Mouse (Mus musculus) embryonic stem cell, embryonic (primary cell): Measurements from ENCODE around the gene Pitpnm2.

Experiments
- CTCF ChIA-PET, 4 experiments: fragments of 300-600 bp in 2 of 4; fragments of 350-600 bp in 2 of 4; sonication (Branson Sonifier 250); formaldehyde crosslinking; loops; one replicate each; lab custom pipeline; 2022; ENCODE audit warnings: inconsistent platforms in 2 of 4; lab: Charles Lee
- POLR2A ChIA-PET, 4 experiments: fragments of 300-600 bp in 2 of 4; fragments of 350-600 bp in 2 of 4; sonication (Branson Sonifier 250); formaldehyde crosslinking; loops; one replicate each; lab custom pipeline; 2022; ENCODE audit warnings: antibody characterized with exemption in 4 of 4, inconsistent platforms in 1 of 4; lab: Charles Lee

Gene Pitpnm2

GRCm38 (mm10) chr5:124115990-124116845 is 133.3 kb downstream of the Pitpnm2 start, which contains the start of gene Arl6ip4:
Gene Arl6ip4 (plus strand): TSS chr5:124116089.
- ChIA-PET POLR2A (interaction anchor here in 3 of 4 experiments (0.6 to 2.0 kb wide), 9 partner anchors 16 to 350 kb away, joined by 3 to 6 read pairs (median 4); partner anchors contain the start of genes 2810006K23Rik (in 3 of the 3), Mphosph9 (in 3 of the 3) and Abcb9 (in 2 of the 3)), CTCF (interaction anchor here in 1 of 4 experiments (0.7 kb wide), 1 partner anchor 84 kb away, joined by 4 read pairs; the partner anchor contains the start of gene Vps37b)

GRCm38 (mm10) chr5:124115531-124115930 is 134.0 kb downstream of the Pitpnm2 start:
- CTCF ChIA-PET: interaction anchor here in 1 of 4 experiments (0.7 kb wide), 1 partner anchor 83 kb away, joined by 4 read pairs; the partner anchor contains the start of gene Vps37b

GRCm38 (mm10) chr5:124114276-124115025 is 135.1 kb downstream of the Pitpnm2 start:
- CTCF ChIA-PET: interaction anchor here in 2 of 4 experiments (0.7 kb wide), 2 partner anchors 114 to 200 kb away, joined by 3 to 4 read pairs; no protein-coding TSS in a partner anchor

More at GRCm38 (mm10) chr5:124115531-124115930, 134.0 kb downstream of the Pitpnm2 start:
- POLR2A ChIA-PET: interaction anchor here in 3 of 4 experiments (0.6 to 2.0 kb wide), 9 partner anchors 15 to 351 kb away, joined by 3 to 6 read pairs (median 4); partner anchors contain the start of genes 2810006K23Rik (in 3 of the 3), Mphosph9 (in 3 of the 3) and Abcb9 (in 2 of the 3)

GRCm38 (mm10) chr5:124113030-124113429 is 136.5 kb downstream of the Pitpnm2 start:
- CTCF ChIA-PET: interaction anchor here in 3 of 4 experiments (0.5 to 3.1 kb wide), 10 partner anchors 11 to 494 kb away, joined by 3 to 13 read pairs (median 3); partner anchors contain the start of gene Abcb9 (in 3 of the 3)
- POLR2A ChIA-PET: interaction anchor here in 3 of 4 experiments (0.6 to 3.0 kb wide), 18 partner anchors 8 to 326 kb away, joined by 3 to 20 read pairs (median 4); partner anchors contain the start of genes Abcb9 (in 3 of the 3), 2810006K23Rik (in 2 of the 3), Mphosph9 (in 2 of the 3) and Ccdc62 (in 1 of the 3)

More at GRCm38 (mm10) chr5:124114276-124115025, 135.1 kb downstream of the Pitpnm2 start:
- POLR2A ChIA-PET: interaction anchor here in 1 of 4 experiments (1.6 kb wide), 1 partner anchor 11 kb away, joined by 6 read pairs; no protein-coding TSS in a partner anchor

- ChIA-PET CTCF (interaction anchor here in 3 of 4 experiments (0.5 to 3.1 kb wide), 8 partner anchors 10 to 494 kb away, joined by 3 to 13 read pairs (median 3); partner anchors contain the start of gene Abcb9 (in 2 of the 3)), POLR2A (interaction anchor here in 3 of 4 experiments (0.6 to 3.0 kb wide), 19 partner anchors 9 to 327 kb away, joined by 3 to 20 read pairs (median 4); partner anchors contain the start of genes Abcb9 (in 3 of the 3), 2810006K23Rik (in 2 of the 3), Mphosph9 (in 2 of the 3) and Ccdc62 (in 1 of the 3))
Observed at GRCm38 (mm10) chr5:124112531-124112930, 137.0 kb downstream of the Pitpnm2 start.

GRCm38 (mm10) chr5:124111742-124112497 is 137.6 kb downstream of the Pitpnm2 start, which contains the start of gene Ogfod2:
Gene Ogfod2 (plus strand): TSS chr5:124112297.
- CTCF ChIA-PET: interaction anchor here in 3 of 4 experiments (0.6 to 3.1 kb wide), 12 partner anchors 9 to 214 kb away, joined by 3 to 13 read pairs (median 4); partner anchors contain the start of gene Abcb9 (in 1 of the 3)
- POLR2A ChIA-PET: interaction anchor here in 3 of 4 experiments (0.6 to 3.0 kb wide), 16 partner anchors 9 to 216 kb away, joined by 3 to 20 read pairs (median 4); partner anchors contain the start of genes Abcb9 (in 3 of the 3), 2810006K23Rik (in 2 of the 3), Mphosph9 (in 2 of the 3) and Ccdc62 (in 1 of the 3)

GRCm38 (mm10) chr5:124111077-124111741 is 138.4 kb downstream of the Pitpnm2 start:
- ChIA-PET CTCF (interaction anchor here in 3 of 4 experiments (0.6 to 3.1 kb wide), 13 partner anchors 9 to 214 kb away, joined by 3 to 13 read pairs (median 5); partner anchors contain the start of genes Abcb9 (in 1 of the 3) and Vps37b (in 1 of the 3)), POLR2A (interaction anchor here (0.5 to 3.0 kb wide), 15 partner anchors 9 to 241 kb away, joined by 3 to 20 read pairs (median 5); partner anchors contain the start of genes Abcb9 (in 3 of the 4), 2810006K23Rik (in 1 of the 4) and Mphosph9 (in 1 of the 4))

GRCm38 (mm10) chr5:124103552-124103951 is 146.0 kb downstream of the Pitpnm2 start:
- ChIA-PET POLR2A (interaction anchor here in 3 of 4 experiments (0.5 to 2.4 kb wide), 4 partner anchors 8 to 72 kb away, joined by 3 to 9 read pairs (median 4); partner anchors contain the start of gene Abcb9 (in 1 of the 3)), CTCF (no interaction called here)

GRCm38 (mm10) chr5:124103020-124103419 is 146.5 kb downstream of the Pitpnm2 start:
- ChIA-PET POLR2A (interaction anchor here in 3 of 4 experiments (0.5 to 2.4 kb wide), 4 partner anchors 8 to 72 kb away, joined by 3 to 9 read pairs (median 6); no protein-coding TSS in a partner anchor), CTCF (no interaction called here)

- ChIA-PET POLR2A (interaction anchor here in 2 of 4 experiments (0.8 to 2.4 kb wide), 3 partner anchors 9 to 10 kb away, joined by 4 to 9 read pairs (median 7); partner anchors contain the start of gene Ogfod2 (in 1 of the 2)), CTCF (interaction anchor here in 2 of 4 experiments (0.9 to 1.5 kb wide), 3 partner anchors 9 to 11 kb away, joined by 3 to 6 read pairs (median 4); no protein-coding TSS in a partner anchor)
Observed at GRCm38 (mm10) chr5:124102326-124102725, 147.2 kb downstream of the Pitpnm2 start.

GRCm38 (mm10) chr5:124100128-124101044 is 149.2 kb downstream of the Pitpnm2 start:
- ChIA-PET POLR2A (interaction anchor here in 2 of 4 experiments (1.0 to 3.7 kb wide), 4 partner anchors 11 to 21 kb away, joined by 3 to 14 read pairs (median 4); partner anchors contain the start of genes Arl6ip4 (in 1 of the 2) and Ogfod2 (in 1 of the 2)), CTCF (interaction anchor here (0.6 to 3.5 kb wide), 4 partner anchors 11 to 184 kb away, joined by 3 to 11 read pairs (median 4); no protein-coding TSS in a partner anchor)

GRCm38 (mm10) chr5:124098923-124099322 is 150.6 kb downstream of the Pitpnm2 start:
- CTCF ChIA-PET: interaction anchor here in 2 of 4 experiments (1.0 to 3.5 kb wide), 2 partner anchors 12 to 14 kb away, joined by 3 to 11 read pairs; no protein-coding TSS in a partner anchor

GRCm38 (mm10) chr5:124095596-124096232 is 153.8 kb downstream of the Pitpnm2 start, which contains the start of gene Abcb9:
Gene Abcb9 (minus strand): TSS chr5:124095798.
- ChIA-PET POLR2A (interaction anchor here in 3 of 4 experiments (0.5 to 2.4 kb wide), 42 partner anchors 8 to 772 kb away, joined by 3 to 20 read pairs (median 3); partner anchors contain the start of genes Ogfod2 (in 3 of the 3), 2810006K23Rik (in 2 of the 3), Arl6ip4 (in 2 of the 3) and Mphosph9 (in 2 of the 3)), CTCF (interaction anchor here (0.6 to 3.6 kb wide), 14 partner anchors 11 to 682 kb away, joined by 3 to 15 read pairs (median 3); partner anchors contain the start of genes Ccdc62 (in 1 of the 4), Kmt5a (in 1 of the 4) and Ogfod2 (in 1 of the 4))

More at GRCm38 (mm10) chr5:124098923-124099322, 150.6 kb downstream of the Pitpnm2 start:
- POLR2A ChIA-PET: interaction anchor here in 2 of 4 experiments (1.4 to 3.7 kb wide), 2 partner anchors 13 kb away, joined by 4 to 14 read pairs; partner anchors contain the start of gene Ogfod2 (in 2 of the 2)
